Mouse (Mus musculus) adrenal gland, postnatal 25 days (tissue): ENCODE measurements around the gene Tprn. TPM values are rescaled to one million over a fixed set of nuclear protein-coding genes. Genes with fewer than 3 reads are reported as not detected.
A peak's percentile ranks its signal among the peaks of the same experiment; 100 is the strongest.

Experiments used
- DNase-seq: peaks from one replicate; pipeline ENCODE4 v3.0.0; 2021; ENCODE audit warnings: mixed read lengths
- total RNA-seq: library from RNA; stranded (reverse); gene quantifications from 2 replicates; pipeline ENCODE4 v1.2.3, GENCODE M21; 2021

Gene Tprn
- total RNA-seq, 1 experiment from 2014 or later = 10.7 TPM

GRCm38 (mm10) chr2:25292856-25293255, 30.4 kb downstream of the Tprn start:
- peak; percentile 81 for DNase-seq

- DNase-seq = no peak
Observed at GRCm38 (mm10) chr2:25293706-25294105, 31.3 kb downstream of the Tprn start.

- no peak for DNase-seq
Observed at GRCm38 (mm10) chr2:25297093-25297492, 34.7 kb downstream of the Tprn start.

DNA sequence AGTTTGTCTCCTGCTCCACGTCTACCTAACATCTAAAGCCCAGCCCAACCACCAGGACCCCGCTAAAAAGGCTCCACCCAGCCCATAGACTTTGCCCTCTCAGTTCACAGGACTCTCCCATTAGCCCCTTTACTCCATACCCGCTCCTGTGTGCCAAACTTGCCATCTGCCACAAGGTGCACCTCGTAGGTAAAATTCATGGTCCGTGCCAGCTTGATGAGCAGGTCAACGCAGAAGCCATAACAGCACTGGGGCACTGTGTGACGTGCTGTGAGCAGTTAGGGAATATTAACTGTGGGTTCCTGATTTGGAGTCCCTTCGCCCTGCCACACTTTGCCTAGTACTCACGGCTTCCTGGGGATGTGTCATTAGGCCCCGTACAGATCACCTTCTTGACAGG, 35.6 kb downstream of the Tprn start:
- no peak for DNase-seq

DNA sequence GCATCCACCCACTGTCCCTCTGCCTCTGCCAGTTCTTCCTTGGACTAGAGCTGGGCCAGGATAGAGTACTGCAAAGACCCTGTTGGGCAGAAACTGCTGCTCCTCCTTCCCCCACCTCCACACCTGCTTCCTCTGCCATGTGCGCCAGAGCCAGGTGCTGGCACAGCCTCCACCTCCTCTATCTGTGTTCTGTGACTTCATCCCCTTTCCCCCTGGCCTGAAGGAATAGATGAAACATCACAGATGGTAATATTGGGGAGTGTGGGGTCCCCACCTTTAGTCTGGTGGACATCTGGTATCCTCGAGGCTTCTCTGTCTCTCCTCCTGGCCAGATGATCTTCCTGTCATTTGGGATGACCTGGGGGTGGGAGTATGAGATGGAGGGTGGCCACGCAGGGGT, 41.0 kb downstream of the Tprn start:
- DNase-seq = no peak

- no peak for DNase-seq
Observed at GRCm38 (mm10) chr2:25303931-25304656, 41.7 kb downstream of the Tprn start.

GRCm38 (mm10) chr2:25304657-25305541, 42.5 kb downstream of the Tprn start:
- DNase-seq = peak; percentile 28

GRCm38 (mm10) chr2:25305587-25306359, 43.4 kb downstream of the Tprn start:
- DNase-seq = no peak

GRCm38 (mm10) chr2:25310180-25310579, 47.8 kb downstream of the Tprn start:
- no peak for DNase-seq

DNA sequence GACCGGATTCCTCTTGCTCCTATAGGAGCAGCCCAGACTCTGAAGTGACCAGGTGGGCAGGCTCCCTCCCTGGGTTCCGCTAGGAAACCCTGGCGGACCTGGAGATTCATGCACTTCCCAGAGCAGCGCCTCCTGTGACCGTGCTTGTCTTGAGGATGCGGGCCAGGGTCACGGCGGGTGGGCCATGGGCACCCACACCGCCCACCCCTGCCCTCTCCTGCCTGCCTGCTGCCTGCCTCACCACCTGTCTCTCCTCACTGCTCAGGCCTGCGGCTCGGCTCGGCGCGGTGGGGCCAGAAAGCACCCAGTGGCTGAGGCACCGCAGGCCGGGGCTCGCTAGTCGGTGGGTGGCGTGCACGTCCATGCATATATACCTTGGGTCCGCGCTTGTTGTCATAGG, 48.6 kb downstream of the Tprn start:
- no peak for DNase-seq

GRCm38 (mm10) chr2:25311491-25311891, 49.1 kb downstream of the Tprn start:
- DNase-seq = no peak

- DNase-seq = no peak
Observed at GRCm38 (mm10) chr2:25318119-25318966, 55.9 kb downstream of the Tprn start.

GRCm38 (mm10) chr2:25318971-25319773, 56.8 kb downstream of the Tprn start, which contains the start of gene Grin1:
Gene Grin1 (minus strand): TSS chr2:25319187.
- DNase-seq = peak; percentile 77

Other genes starting within 250 kb of the Tprn start
- 49.8 and 51.3 TPM in 2 replicates for gene Nsmf, start 208.3 kb upstream of the Tprn start, total RNA-seq
- gene Entpd8, start 182.3 kb upstream of the Tprn start, total RNA-seq = 2.1 TPM in 1 of 2 replicates, not detected in the other
- not detected in 2 replicates for gene Noxa1, start 167.5 kb upstream of the Tprn start, total RNA-seq
- 2.2 and 4.0 TPM in 2 replicates for gene Nrarp, start 81.9 kb upstream of the Tprn start, total RNA-seq
- gene Tor4a, start 65.7 kb upstream of the Tprn start, total RNA-seq = 28.1 and 33.9 TPM in 2 replicates
- gene Nelfb, start 51.1 kb upstream of the Tprn start, total RNA-seq = 61.8 and 66.9 TPM in 2 replicates
- not detected in 2 replicates for gene Stpg3, start 48.0 kb upstream of the Tprn start, total RNA-seq
- gene Fam166a, start 43.9 kb upstream of the Tprn start, total RNA-seq = 0.46 TPM in 1 of 2 replicates, not detected in the other
- gene Tubb4b, start 37.9 kb upstream of the Tprn start, total RNA-seq = 247 and 303 TPM in 2 replicates
- gene Slc34a3, start 28.3 kb upstream of the Tprn start, total RNA-seq = not detected in 2 replicates
- not detected in 2 replicates for gene Rnf224, start 25.8 kb upstream of the Tprn start, total RNA-seq
- 7.4 and 7.9 TPM in 2 replicates for gene Rnf208, start 20.4 kb upstream of the Tprn start, total RNA-seq
- not detected in 2 replicates for gene Cysrt1, start 20.2 kb upstream of the Tprn start, total RNA-seq
- 3.5 and 8.1 TPM in 2 replicates for gene AL732309.1, start 15.8 kb upstream of the Tprn start, total RNA-seq
- gene Tmem203, start 7.2 kb upstream of the Tprn start, total RNA-seq = 32.3 and 48.8 TPM in 2 replicates
- 35.1 and 47.7 TPM in 2 replicates for gene Ssna1, start 9.8 kb downstream of the Tprn start, total RNA-seq
- 70.9 and 95.1 TPM in 2 replicates for gene Anapc2, start 9.9 kb downstream of the Tprn start, total RNA-seq
- not detected in 2 replicates for gene Tmem210, start 25.5 kb downstream of the Tprn start, total RNA-seq
- not detected in 2 replicates for gene Lrrc26, start 27.3 kb downstream of the Tprn start, total RNA-seq
- gene Grin1, start 56.6 kb downstream of the Tprn start, total RNA-seq = 9.0 and 12.6 TPM in 2 replicates
- gene Man1b1, start 69.7 kb downstream of the Tprn start, total RNA-seq = 53.6 and 57.9 TPM in 2 replicates
- gene Dpp7, start 93.7 kb downstream of the Tprn start, total RNA-seq = 24.6 and 31.8 TPM in 2 replicates
- gene Uap1l1, start 103.1 kb downstream of the Tprn start, total RNA-seq = 10.7 and 18.8 TPM in 2 replicates
- 1.6 and 2.1 TPM in 2 replicates for gene Sapcd2, start 109.7 kb downstream of the Tprn start, total RNA-seq
- gene Entpd2, start 133.3 kb downstream of the Tprn start, total RNA-seq = 2.4 and 3.7 TPM in 2 replicates
- 120 and 134 TPM in 2 replicates for gene Npdc1, start 136.7 kb downstream of the Tprn start, total RNA-seq
- gene Fut7, start 160.6 kb downstream of the Tprn start, total RNA-seq = not detected in 2 replicates
- 24.9 and 40.5 TPM in 2 replicates for gene Abca2, start 166.1 kb downstream of the Tprn start, total RNA-seq
- gene Clic3, start 194.2 kb downstream of the Tprn start, total RNA-seq = not detected in 2 replicates
- gene Paxx, start 198.5 kb downstream of the Tprn start, total RNA-seq = 32.6 and 41.0 TPM in 2 replicates
- 3.6 and 3.8 TPM in 2 replicates for gene Ptgds, start 207.4 kb downstream of the Tprn start, total RNA-seq
- not detected in 2 replicates for gene Lcn12, start 231.3 kb downstream of the Tprn start, total RNA-seq
- gene Fbxw5, start 238.1 kb downstream of the Tprn start, total RNA-seq = 99.9 and 103 TPM in 2 replicates
- gene C8g, start 239.1 kb downstream of the Tprn start, total RNA-seq = 1.7 and 3.3 TPM in 2 replicates